ENCODE assay signal across 8 mouse cellular contexts in genomic region chr14:34152342-34152741, GRCm38 (mm10). TPM values are rescaled to one million over a fixed set of nuclear protein-coding genes. Genes with fewer than 3 reads are reported as not detected.
DNase-seq lines count a peak whose midpoint lies in the region; ATAC-seq and TF ChIP-seq lines count a peak whose summit lies in the region.

Gene Npy4r, minus strand, starts transcription at chr14:34152489.

- peak within 1 kb of the TSS; percentile 65 for H3K4me3 ChIP-seq in E14TG2a.4 (replicated peaks; ENCODE audit: low read length)
- no peak within 1 kb of the TSS for H3K4me3 ChIP-seq in liver, embryonic 15.5 days (replicated peaks)
- H3K4me3 ChIP-seq in neural tube, embryonic 12.5 days, result no peak within 1 kb of the TSS

- H3K4me2 ChIP-seq in liver, embryonic 15.5 days, result no peak within 1 kb of the TSS; the same call in 1 of the 2 replicates
- peak within 1 kb of the TSS; percentile 20 for H3K4me2 ChIP-seq in neural tube, embryonic 12.5 days (replicated peaks)

- DNase-seq in brain, embryonic 14.5 days (ENCODE audit: low read depth), result peak; percentile 34
- DNase-seq in heart, adult 11 months, result peak; percentile 97
- peak; percentile 57 for DNase-seq in kidney, adult 11 months
- DNase-seq in layer of hippocampus, adult 18-20 months (ENCODE audit: low spot score in 2 of 2), result no peak
- DNase-seq in layer of hippocampus, postnatal 25 days (ENCODE audit: extremely low spot score in 1 of 2, low spot score in 1 of 2), result no peak

- no peak for TF ChIP-seq POLR2A in brain, embryonic 14.5 days (IDR thresholded peaks at IDR 0.05; ENCODE audit: borderline replicate concordance, extremely low read depth, insufficient read depth, insufficient read length, poor library complexity, severe bottlenecking)

- H3K27me3 ChIP-seq in E14TG2a.4 (ENCODE audit: insufficient read depth, low read length), result peaks cover 25% of the 10 kb centered on the region
- no peaks in the 10 kb centered on the region for H3K27me3 ChIP-seq in liver, embryonic 15.5 days
- no peaks in the 10 kb centered on the region for H3K27me3 ChIP-seq in neural tube, embryonic 12.5 days (replicated peaks)

- no peaks in the 10 kb centered on the region for H3K9me3 ChIP-seq in E14TG2a.4 (ENCODE audit: low read length)
- no peaks in the 10 kb centered on the region for H3K9me3 ChIP-seq in liver, embryonic 15.5 days (replicated peaks)
- no peaks in the 10 kb centered on the region for H3K9me3 ChIP-seq in neural tube, embryonic 12.5 days

- no peak within 1 kb of the TSS for H3K9ac ChIP-seq in liver, embryonic 15.5 days
- H3K9ac ChIP-seq in neural tube, embryonic 12.5 days, result no peak within 1 kb of the TSS

- H3K36me3 ChIP-seq in E14TG2a.4 (ENCODE audit: insufficient read depth, low read length), result no peaks in the 10 kb centered on the region
- H3K36me3 ChIP-seq in liver, embryonic 15.5 days (replicated peaks), result no peaks in the 10 kb centered on the region
- no peaks in the 10 kb centered on the region for H3K36me3 ChIP-seq in neural tube, embryonic 12.5 days

- H3K4me1 ChIP-seq in E14TG2a.4 (replicated peaks; ENCODE audit: low read depth, low read length), result peaks cover 15% of the 10 kb centered on the region
- peaks cover 3% of the 10 kb centered on the region; the same call in 1 of the 2 replicates for H3K4me1 ChIP-seq in liver, embryonic 15.5 days (replicated peaks)
- H3K4me1 ChIP-seq in neural tube, embryonic 12.5 days, result no peaks in the 10 kb centered on the region

- 8% methylated on average over 16 of the region's 16 CpGs for whole genome bisulfite sequencing in liver, embryonic 15.5 days (ENCODE audit: insufficient replicate concordance)
- WGBS in neural tube, embryonic 12.5 days, result 23% methylated on average over 16 of the region's 16 CpGs

- H3K27ac ChIP-seq in liver, embryonic 15.5 days (replicated peaks), result no peak within 1 kb of the TSS
- H3K27ac ChIP-seq in neural tube, embryonic 12.5 days, result no peak within 1 kb of the TSS

- ATAC-seq in liver, embryonic 15.5 days (ENCODE audit: insufficient read depth), result peak; percentile 31; the same call in 1 of the 2 replicates
- 0 out of 2 replicates have a peak, but pooled peaks have one; percentile 14 for ATAC-seq in neural tube, embryonic 12.5 days (ENCODE audit: low FRiP score, low read depth)

- no peak for TF ChIP-seq CTCF in E14TG2a.4 (conservative IDR thresholded peaks at IDR 0.05; ENCODE audit: low read length)
- no peak for TF ChIP-seq CTCF in brain, embryonic 14.5 days (IDR thresholded peaks at IDR 0.05; ENCODE audit: borderline replicate concordance, extremely low read depth, insufficient read depth, insufficient read length)

RNA-seq across cellular contexts. Expression of gene Npy4r, which starts in this region (rescaled TPM):
- 0.09 and 0.11 TPM in 2 replicates for polyA plus RNA-seq in brain, embryonic 14.5 days (2012; rRNA removed)
- polyA plus RNA-seq in liver, embryonic 15.5 days (2015; fragmentation: Nextera tagmentation; extraction: Ambion mirVana), result 0.02 TPM in 1 of 2 replicates, not detected in the other
- polyA plus RNA-seq in neural tube, embryonic 12.5 days (2016; fragmentation: Nextera tagmentation; extraction: Ambion mirVana), result 0.05 TPM in 2 replicates
- not detected for total RNA-seq in layer of hippocampus, adult 18-20 months (2021)
- not detected for total RNA-seq in layer of hippocampus, postnatal 25 days (2021)

Comparison
In these comparisons a context has a peak if more than half of its experiments do, and no peak if none do; other contexts are left out.
1. Peak in DNase-seq in brain, embryonic 14.5 days; RNA of the gene not detected or under 1 TPM.
2. Peak in ATAC-seq in liver, embryonic 15.5 days; RNA of the gene not detected or under 1 TPM.
3. Peak in ATAC-seq and H3K4me2 ChIP-seq in neural tube, embryonic 12.5 days; RNA of the gene not detected or under 1 TPM.
4. DNase-seq: peak in heart, adult 11 months (single experiment) and kidney, adult 11 months (single experiment); none in layer of hippocampus, adult 18-20 months (0 of 2) and layer of hippocampus, postnatal 25 days (0 of 2).